ENCODE assay signal across 32 mouse cellular contexts in genomic region chr8:127293025-127293729, GRCm38 (mm10).
DNase-seq lines count a peak whose midpoint lies in the region; ATAC-seq and TF ChIP-seq lines count a peak whose summit lies in the region.
"Had no signal": no experiment of that assay in that cellular context is flagged by ENCODE, and none has a peak within 500 bp of the region (broad histone marks: within the 10 kb centered on the region; RNA-seq: fewer than 3 reads in every experiment).

No protein-coding gene starts in this region.

- no peaks in the 10 kb centered on the region for H3K9me3 ChIP-seq in hindbrain, embryonic 12.5 days (replicated peaks)
- H3K9me3 ChIP-seq in hindbrain, embryonic 16.5 days (ENCODE audit: control insufficient read depth, low read length): no peaks in the 10 kb centered on the region
- no peaks in the 10 kb centered on the region for H3K9me3 ChIP-seq in hindbrain, embryonic 13.5 days
- no peaks in the 10 kb centered on the region for H3K9me3 ChIP-seq in hindbrain, postnatal 0 days (ENCODE audit: low read length)
- no peaks in the 10 kb centered on the region for H3K9me3 ChIP-seq in midbrain, embryonic 15.5 days
- H3K9me3 ChIP-seq: embryonic facial prominence, embryonic 10.5 days; embryonic facial prominence, embryonic 15.5 days; forebrain, embryonic 12.5 days; heart, embryonic 10.5 days; heart, embryonic 15.5 days; kidney, embryonic 15.5 days; limb, embryonic 12.5 days; liver, embryonic 15.5 days; neural tube, embryonic 13.5 days had no signal

- WGBS in hindbrain, embryonic 12.5 days: 56% methylated on average over 6 of the region's 6 CpGs
- 56% methylated on average over 6 of the region's 6 CpGs for WGBS in hindbrain, embryonic 16.5 days
- 61% methylated on average over 6 of the region's 6 CpGs for WGBS in hindbrain, embryonic 13.5 days
- WGBS in hindbrain, postnatal 0 days: 54% methylated on average over 6 of the region's 6 CpGs
- WGBS in midbrain, embryonic 15.5 days: 49% methylated on average over 6 of the region's 6 CpGs

- no peak overlapping the region for H3K4me3 ChIP-seq in hindbrain, embryonic 12.5 days
- H3K4me3 ChIP-seq in hindbrain, embryonic 16.5 days (ENCODE audit: low read length): no peak overlapping the region
- H3K4me3 ChIP-seq in hindbrain, embryonic 13.5 days: no peak overlapping the region
- no peak overlapping the region for H3K4me3 ChIP-seq in hindbrain, postnatal 0 days (ENCODE audit: low read length)
- no peak overlapping the region for H3K4me3 ChIP-seq in midbrain, embryonic 15.5 days
- H3K4me3 ChIP-seq: embryonic facial prominence, embryonic 10.5 days; embryonic facial prominence, embryonic 15.5 days; forebrain, embryonic 12.5 days; heart, embryonic 10.5 days; heart, embryonic 15.5 days; kidney, embryonic 15.5 days; layer of hippocampus, adult 2 months; left cerebral cortex, adult 2 months; limb, embryonic 12.5 days; liver, embryonic 15.5 days; neural tube, embryonic 13.5 days had no signal

- no peaks in the 10 kb centered on the region for H3K27me3 ChIP-seq in hindbrain, embryonic 12.5 days
- no peaks in the 10 kb centered on the region for H3K27me3 ChIP-seq in hindbrain, embryonic 16.5 days (replicated peaks; ENCODE audit: control insufficient read depth, insufficient read depth, low read length)
- H3K27me3 ChIP-seq in hindbrain, embryonic 13.5 days: no peaks in the 10 kb centered on the region
- H3K27me3 ChIP-seq in hindbrain, postnatal 0 days (ENCODE audit: insufficient read depth, low read length): no peaks in the 10 kb centered on the region
- H3K27me3 ChIP-seq in midbrain, embryonic 15.5 days (replicated peaks): no peaks in the 10 kb centered on the region
- H3K27me3 ChIP-seq: embryonic facial prominence, embryonic 15.5 days; forebrain, embryonic 12.5 days; heart, embryonic 15.5 days; kidney, embryonic 15.5 days; limb, embryonic 12.5 days; liver, embryonic 15.5 days; neural tube, embryonic 13.5 days had no signal

- H3K4me2 ChIP-seq in hindbrain, embryonic 12.5 days (replicated peaks): no peak overlapping the region
- no peak overlapping the region for H3K4me2 ChIP-seq in hindbrain, embryonic 16.5 days (ENCODE audit: low read length)
- no peak overlapping the region for H3K4me2 ChIP-seq in hindbrain, embryonic 13.5 days
- no peak overlapping the region for H3K4me2 ChIP-seq in hindbrain, postnatal 0 days (ENCODE audit: low read depth, low read length)
- H3K4me2 ChIP-seq in midbrain, embryonic 15.5 days: no peak overlapping the region
- H3K4me2 ChIP-seq: embryonic facial prominence, embryonic 15.5 days; forebrain, embryonic 12.5 days; heart, embryonic 15.5 days; kidney, embryonic 15.5 days; limb, embryonic 12.5 days; liver, embryonic 15.5 days; lung, embryonic 14.5 days; neural tube, embryonic 13.5 days had no signal

- H3K36me3 ChIP-seq in hindbrain, embryonic 12.5 days: no peaks in the 10 kb centered on the region
- no peaks in the 10 kb centered on the region for H3K36me3 ChIP-seq in hindbrain, embryonic 16.5 days (ENCODE audit: control insufficient read depth, insufficient read depth, low read length)
- no peaks in the 10 kb centered on the region for H3K36me3 ChIP-seq in hindbrain, embryonic 13.5 days
- no peaks in the 10 kb centered on the region for H3K36me3 ChIP-seq in hindbrain, postnatal 0 days (ENCODE audit: insufficient read depth, low read length)
- no peaks in the 10 kb centered on the region for H3K36me3 ChIP-seq in midbrain, embryonic 15.5 days (replicated peaks)
- H3K36me3 ChIP-seq: embryonic facial prominence, embryonic 10.5 days; embryonic facial prominence, embryonic 15.5 days; forebrain, embryonic 12.5 days; heart, embryonic 10.5 days; heart, embryonic 15.5 days; kidney, embryonic 15.5 days; limb, embryonic 12.5 days; liver, embryonic 15.5 days; neural tube, embryonic 13.5 days had no signal

- peak overlapping the region; percentile 3 for H3K27ac ChIP-seq in hindbrain, embryonic 12.5 days
- H3K27ac ChIP-seq in hindbrain, embryonic 16.5 days (ENCODE audit: low read depth, low read length): no peak overlapping the region
- H3K27ac ChIP-seq in hindbrain, embryonic 13.5 days: peak overlapping the region; percentile 63
- H3K27ac ChIP-seq in hindbrain, postnatal 0 days: peak overlapping the region; percentile 11; the same call in 1 of the 2 replicates
- H3K27ac ChIP-seq in midbrain, embryonic 15.5 days: peak overlapping the region; percentile 43
- H3K27ac ChIP-seq: embryonic facial prominence, embryonic 10.5 days; embryonic facial prominence, embryonic 15.5 days; forebrain, embryonic 12.5 days; heart, embryonic 10.5 days; heart, embryonic 15.5 days; kidney, embryonic 15.5 days; left cerebral cortex, adult 2 months; limb, embryonic 12.5 days; liver, embryonic 15.5 days; neural tube, embryonic 13.5 days; stomach, postnatal 0 days had no signal

- no peak overlapping the region for H3K9ac ChIP-seq in hindbrain, embryonic 12.5 days
- H3K9ac ChIP-seq in hindbrain, embryonic 16.5 days (ENCODE audit: low read depth, low read length): no peak overlapping the region
- no peak overlapping the region for H3K9ac ChIP-seq in hindbrain, embryonic 13.5 days
- H3K9ac ChIP-seq in hindbrain, postnatal 0 days (replicated peaks; ENCODE audit: low read length): no peak overlapping the region
- H3K9ac ChIP-seq in midbrain, embryonic 15.5 days: no peak overlapping the region
- H3K9ac ChIP-seq: embryonic facial prominence, embryonic 15.5 days; forebrain, embryonic 12.5 days; heart, embryonic 15.5 days; kidney, embryonic 15.5 days; limb, embryonic 12.5 days; liver, embryonic 15.5 days; lung, embryonic 14.5 days; neural tube, embryonic 13.5 days had no signal

- H3K4me1 ChIP-seq in hindbrain, embryonic 12.5 days: peaks cover 5% of the 10 kb centered on the region
- peaks cover 4% of the 10 kb centered on the region for H3K4me1 ChIP-seq in hindbrain, embryonic 16.5 days (ENCODE audit: control insufficient read depth, insufficient read depth, low read depth, low read length)
- H3K4me1 ChIP-seq in hindbrain, embryonic 13.5 days (replicated peaks): peaks cover 19% of the 10 kb centered on the region
- no peaks in the 10 kb centered on the region for H3K4me1 ChIP-seq in hindbrain, postnatal 0 days (ENCODE audit: insufficient read depth, low read length)
- peaks cover 9% of the 10 kb centered on the region for H3K4me1 ChIP-seq in midbrain, embryonic 15.5 days
- H3K4me1 ChIP-seq: embryonic facial prominence, embryonic 15.5 days; heart, embryonic 10.5 days; limb, embryonic 12.5 days; liver, embryonic 15.5 days had no signal

- no peak for DNase-seq in hindbrain, postnatal 0 days (ENCODE audit: low spot score)
- no peak for DNase-seq in cerebellum, postnatal 36 days
- DNase-seq in urinary bladder, adult 18-20 months (ENCODE audit: low spot score in 2 of 2): no peak
- no peak for DNase-seq in right cerebral cortex, postnatal 4 days
- DNase-seq: adrenal gland, postnatal 25 days; cerebellum, adult 11-12 months; cerebellum, adult 9-11 months; gastrocnemius, postnatal 14 days; heart, postnatal 36 days; kidney, postnatal 36 days; lung, embryonic 14.5 days; lung, postnatal 14 days; right cerebral cortex, postnatal 14 days; thymus, adult 18-20 months; thymus, postnatal 25 days had no signal

- no peak for TF ChIP-seq CTCF in hindbrain, postnatal 0 days (IDR thresholded peaks at IDR 0.05; ENCODE audit: low read depth)

- ATAC-seq in hindbrain, embryonic 12.5 days (ENCODE audit: low FRiP score): no peak
- no peak for ATAC-seq in hindbrain, embryonic 16.5 days
- ATAC-seq in hindbrain, embryonic 13.5 days (ENCODE audit: low FRiP score): no peak
- ATAC-seq in hindbrain, postnatal 0 days: no peak
- ATAC-seq in midbrain, embryonic 15.5 days (replicated peaks): 0 out of 2 replicates have a peak, but pooled peaks have one; percentile 24
- ATAC-seq: CD4-positive, CD25-positive, alpha-beta regulatory T cell, adult 4 months had no signal
